Comparison of ENCODE assay signal across 15 mouse cellular contexts in genomic region chr5:23519679-23520078, GRCm38 (mm10).
"Had no signal": no experiment of that assay in that cellular context is flagged by ENCODE, and none has a peak within 500 bp of the region (broad histone marks: within the 10 kb centered on the region; RNA-seq: fewer than 3 reads in every experiment).

No protein-coding gene starts in this region.

- H3K27ac ChIP-seq: limb, embryonic 12.5 days; liver, embryonic 13.5 days; midbrain, embryonic 15.5 days; neural tube, embryonic 12.5 days had no signal

- ATAC-seq: liver, postnatal 0 days; midbrain, embryonic 15.5 days had no signal

- H3K4me3 ChIP-seq: limb, embryonic 12.5 days; liver, embryonic 13.5 days; lung, embryonic 15.5 days; megakaryocyte, embryonic 14.5 days; midbrain, embryonic 15.5 days; neural tube, embryonic 12.5 days had no signal

- H3K27me3 ChIP-seq: limb, embryonic 12.5 days; liver, embryonic 13.5 days; lung, embryonic 15.5 days; megakaryocyte, embryonic 14.5 days; midbrain, embryonic 15.5 days; neural tube, embryonic 12.5 days had no signal

- H3K4me1 ChIP-seq: limb, embryonic 12.5 days had no signal

- DNase-seq: kidney, postnatal 36 days; layer of hippocampus, adult 9-11 months; liver; liver, embryonic 13.5 days; liver, postnatal 0 days; lung, postnatal 14 days; spleen, adult 18-20 months; thymus, adult 18-20 months; thymus, postnatal 14 days had no signal

- H3K9ac ChIP-seq: limb, embryonic 12.5 days; liver, embryonic 13.5 days; liver, postnatal 0 days; lung, embryonic 15.5 days; midbrain, embryonic 15.5 days; neural tube, embryonic 12.5 days had no signal

- H3K9me3 ChIP-seq: limb, embryonic 12.5 days; liver, embryonic 13.5 days; lung, embryonic 15.5 days; megakaryocyte, embryonic 14.5 days; midbrain, embryonic 15.5 days; neural tube, embryonic 12.5 days had no signal

- H3K4me2 ChIP-seq: limb, embryonic 12.5 days; liver, embryonic 13.5 days; lung, embryonic 15.5 days; midbrain, embryonic 11.5 days; midbrain, embryonic 15.5 days; neural tube, embryonic 12.5 days had no signal
